Mouse (Mus musculus) midbrain, embryonic 16.5 days (tissue): ENCODE measurements at regions not wholly inside any gene's neighbourhood (a gene's known extent, or its start where the extent isn't known, plus 50 kb on each side); places are given as distances from the start of the nearest gene placed in this dataset.
A peak's percentile ranks its signal among the peaks of the same experiment; 100 is the strongest.
"Not testable (repeated sequence)": the region's sequence is repeated elsewhere in the genome, so short reads cannot be mapped to it uniquely, and the experiment has no call there.

Experiments used
- ATAC-seq: fragments of 200-750 bp; cut with Nextera tagmentation; 2 replicates; pipeline ENCODE4 v1.8.0; 2017; ENCODE audit warnings: moderate TSS enrichment
- H3K27ac ChIP-seq: fragments of 300-500 bp; sonication (generic); 2 replicates; pipeline ENCODE4 v1.5.1; 2014; ENCODE audit warnings: mild to moderate bottlenecking, low read length, mixed read lengths
- H3K27me3 ChIP-seq: fragments of 300-500 bp; sonication (generic); 2 replicates; pipeline ENCODE4 v1.6.1; 2014; ENCODE audit warnings: low read depth, low read length, mixed read lengths; ENCODE audit not compliant: control insufficient read depth, insufficient read depth
- H3K36me3 ChIP-seq: fragments of 300-500 bp; sonication (generic); 2 replicates; pipeline ENCODE4 v1.6.1; 2014; ENCODE audit warnings: mild to moderate bottlenecking, low read length, moderate library complexity, mixed read lengths; ENCODE audit not compliant: control insufficient read depth, insufficient read depth
- H3K4me1 ChIP-seq: fragments of 300-500 bp; sonication (generic); 2 replicates; pipeline ENCODE4 v1.6.1; 2014; ENCODE audit warnings: mild to moderate bottlenecking, low read length, mixed read lengths; ENCODE audit not compliant: control insufficient read depth, insufficient read depth
- H3K4me2 ChIP-seq: fragments of 300-500 bp; sonication (generic); 2 replicates; pipeline ENCODE4 v1.6.1; 2014; ENCODE audit warnings: mild to moderate bottlenecking, low read length, mixed read lengths
- H3K4me3 ChIP-seq: fragments of 300-500 bp; sonication (generic); 2 replicates; pipeline ENCODE4 v1.5.1; 2014; ENCODE audit warnings: low read depth, mild to moderate bottlenecking, low read length, moderate library complexity, mixed read lengths
- H3K9ac ChIP-seq: fragments of 300-500 bp; sonication (generic); 2 replicates; pipeline ENCODE4 v1.6.1; 2014; ENCODE audit warnings: low read depth, low read length, mixed read lengths
- H3K9me3 ChIP-seq: fragments of 300-500 bp; sonication (generic); replicated peaks from 2 replicates; pipeline ENCODE4 v1.6.1; 2014; ENCODE audit warnings: mild to moderate bottlenecking, low read length, mixed read lengths; ENCODE audit not compliant: control insufficient read depth, poor library complexity, severe bottlenecking
- WGBS: fragments of 180-500 bp; shearing (Covaris S2); extraction: QIAGEN DNeasy Blood & Tissue Kit; methylation state at CpG from one replicate; pipeline ENCODE4 v1.1.7; 2014; 5-methylcytosine and 5-hydroxymethylcytosine counted together

GRCm38 (mm10) chr1:83851081-83851480 is 443.1 kb upstream of the Sphkap start:
- ATAC-seq, result 0 out of 2 replicates have a peak, but pooled peaks have one; percentile 21
- Histone ChIP-seq H3K9ac (no peak overlapping the region), H3K36me3 (no peaks in the 10 kb centered on the region), H3K27me3 (no peaks in the 10 kb centered on the region), H3K4me1 (no peaks in the 10 kb centered on the region), H3K4me3 (no peak overlapping the region), H3K9me3 (no peaks in the 10 kb centered on the region), H3K4me2 (no peak overlapping the region), H3K27ac (no peak overlapping the region)
- 72% methylated on average over 6 of the region's 6 CpGs for WGBS

- Histone ChIP-seq H3K27me3 (no peaks in the 10 kb centered on the region), H3K4me2 (no peak overlapping the region), H3K9ac (no peak overlapping the region), H3K27ac (no peak overlapping the region; the same call in 1 of the 2 replicates), H3K4me1 (no peaks in the 10 kb centered on the region), H3K4me3 (no peak overlapping the region), H3K9me3 (no peaks in the 10 kb centered on the region), H3K36me3 (no peaks in the 10 kb centered on the region)
- WGBS, result 78% methylated on average over 2 of the region's 2 CpGs
- peak; percentile 54; the same call in 1 of the 2 replicates for ATAC-seq
Measured at GRCm38 (mm10) chr1:83848414-83848813, 440.4 kb upstream of the Sphkap start.

GRCm38 (mm10) chr1:83847992-83848391 is 440.0 kb upstream of the Sphkap start:
- no peaks in the 10 kb centered on the region for H3K27me3 ChIP-seq
- 66% methylated on average over 5 of the region's 5 CpGs for WGBS
- H3K27ac ChIP-seq, result no peak overlapping the region
- H3K36me3 ChIP-seq, result no peaks in the 10 kb centered on the region
- no peaks in the 10 kb centered on the region for H3K4me1 ChIP-seq
- H3K4me2 ChIP-seq, result no peak overlapping the region
- no peak overlapping the region for H3K4me3 ChIP-seq
- ATAC-seq, result peak; percentile 45; the same call in 1 of the 2 replicates
- H3K9me3 ChIP-seq, result no peaks in the 10 kb centered on the region
- no peak overlapping the region for H3K9ac ChIP-seq

- Histone ChIP-seq H3K9me3 (no peaks in the 10 kb centered on the region), H3K27me3 (no peaks in the 10 kb centered on the region), H3K4me3 (no peak overlapping the region), H3K4me1 (no peaks in the 10 kb centered on the region), H3K9ac (no peak overlapping the region), H3K36me3 (no peaks in the 10 kb centered on the region), H3K4me2 (no peak overlapping the region), H3K27ac (no peak overlapping the region)
- no peak for ATAC-seq
- 63% methylated on average over 4 of the region's 4 CpGs for WGBS
Measured at GRCm38 (mm10) chr1:83844827-83845379, 436.9 kb upstream of the Sphkap start.

- Histone ChIP-seq H3K9ac (no peak overlapping the region), H3K4me2 (no peak overlapping the region), H3K36me3 (no peaks in the 10 kb centered on the region), H3K27me3 (no peaks in the 10 kb centered on the region), H3K4me3 (no peak overlapping the region), H3K27ac (no peak overlapping the region), H3K9me3 (no peaks in the 10 kb centered on the region), H3K4me1 (no peaks in the 10 kb centered on the region)
- ATAC-seq, result no peak
- WGBS, result 78% methylated on average over 6 of the region's 6 CpGs
Measured at GRCm38 (mm10) chr1:83835965-83836364, 428.0 kb upstream of the Sphkap start.

GRCm38 (mm10) chr1:83832946-83833345 is 424.9 kb upstream of the Sphkap start:
- Histone ChIP-seq H3K9me3 (no peaks in the 10 kb centered on the region), H3K9ac (no peak overlapping the region), H3K4me1 (no peaks in the 10 kb centered on the region), H3K36me3 (no peaks in the 10 kb centered on the region), H3K4me2 (no peak overlapping the region), H3K27ac (no peak overlapping the region), H3K27me3 (no peaks in the 10 kb centered on the region), H3K4me3 (no peak overlapping the region)
- WGBS, result 85% methylated on average over 3 of the region's 3 CpGs
- ATAC-seq, result no peak

GRCm38 (mm10) chr1:83831900-83832535 is 424.0 kb upstream of the Sphkap start:
- ATAC-seq, result no peak
- H3K4me1 ChIP-seq, result no peaks in the 10 kb centered on the region
- 77% methylated on average over 3 of the region's 3 CpGs for WGBS
- H3K9ac ChIP-seq, result no peak overlapping the region
- no peaks in the 10 kb centered on the region for H3K36me3 ChIP-seq
- H3K27me3 ChIP-seq, result no peaks in the 10 kb centered on the region
- H3K4me2 ChIP-seq, result no peak overlapping the region
- H3K27ac ChIP-seq, result no peak overlapping the region
- H3K4me3 ChIP-seq, result no peak overlapping the region
- H3K9me3 ChIP-seq, result no peaks in the 10 kb centered on the region

GRCm38 (mm10) chr1:83830025-83830645 is 422.1 kb upstream of the Sphkap start:
- H3K27ac ChIP-seq, result no peak overlapping the region
- no peak overlapping the region for H3K9ac ChIP-seq
- no peak for ATAC-seq
- H3K4me2 ChIP-seq, result no peak overlapping the region
- H3K4me1 ChIP-seq, result no peaks in the 10 kb centered on the region
- 64% methylated on average over 6 of the region's 6 CpGs for WGBS
- no peaks in the 10 kb centered on the region for H3K9me3 ChIP-seq
- H3K36me3 ChIP-seq, result no peaks in the 10 kb centered on the region
- no peaks in the 10 kb centered on the region for H3K27me3 ChIP-seq
- H3K4me3 ChIP-seq, result no peak overlapping the region

GRCm38 (mm10) chr1:83811162-83811561 is 403.2 kb upstream of the Sphkap start:
- H3K9me3 ChIP-seq, ATAC-seq: not testable (repeated sequence)
- WGBS, result 42% methylated on average over 5 of the region's 6 CpGs

More at GRCm38 (mm10) chr1:83811162-83811561, 403.2 kb upstream of the Sphkap start:
- H3K27me3 ChIP-seq, H3K9ac ChIP-seq, H3K27ac ChIP-seq, H3K4me2 ChIP-seq, H3K36me3 ChIP-seq, H3K4me3 ChIP-seq, H3K4me1 ChIP-seq: not testable (repeated sequence)
